Mouse (Mus musculus): ENCODE results near the gene Ip6k3.

Ip6k3 gene

DNA sequence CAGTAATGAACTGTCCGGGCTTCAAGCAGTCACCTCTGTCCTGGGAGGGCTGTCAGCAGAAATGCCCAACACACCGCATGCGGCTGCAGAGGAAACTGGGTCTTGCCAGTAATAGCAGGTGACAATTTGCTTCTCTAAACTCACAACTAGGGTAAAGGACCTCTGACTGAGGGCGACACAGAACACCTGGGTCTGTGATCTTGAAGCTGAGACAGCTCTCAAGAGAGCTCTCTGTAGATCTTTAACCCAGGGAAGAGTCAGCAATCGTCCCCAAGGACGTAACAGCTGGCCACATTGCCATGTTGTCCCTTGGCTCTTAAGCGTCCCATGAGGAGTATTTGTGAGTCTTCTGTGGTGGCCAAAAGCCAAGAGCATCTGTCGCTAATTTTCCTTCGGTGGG is 4.9 kb upstream of the Ip6k3 start:
- no peak for TF ChIP-seq GATA4 (IDR thresholded peaks at IDR 0.05; ENCODE audit: insufficient replicate concordance, low read length)

DNA sequence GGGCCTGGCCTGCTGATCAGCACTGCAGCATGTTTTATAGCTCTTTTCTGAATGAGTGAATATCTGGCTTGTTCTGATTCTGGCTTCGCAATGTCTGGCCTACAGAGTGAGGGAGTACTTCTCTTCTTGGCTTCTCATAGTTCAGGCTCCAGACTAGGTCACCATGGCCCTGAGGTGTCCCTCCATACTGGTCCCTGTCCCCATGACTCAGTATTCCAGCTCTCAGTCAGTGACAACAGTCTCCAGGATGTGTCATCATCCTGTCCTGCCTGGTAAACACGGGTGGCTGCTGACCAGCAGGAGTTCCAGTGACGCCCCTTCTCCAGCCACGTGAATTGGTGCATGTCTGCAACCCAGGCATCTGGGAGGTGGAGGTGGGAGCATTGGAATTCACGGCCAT is 3.5 kb upstream of the Ip6k3 start:
- no peak for TF ChIP-seq GATA4 (IDR thresholded peaks at IDR 0.05; ENCODE audit: insufficient replicate concordance, low read length)

GRCm38 (mm10) chr17:27169952-27170695 is 2.5 kb upstream of the Ip6k3 start:
- no peak for TF ChIP-seq GATA4 (IDR thresholded peaks at IDR 0.05; ENCODE audit: insufficient replicate concordance, low read length)

- no peak for TF ChIP-seq GATA4 (IDR thresholded peaks at IDR 0.05; ENCODE audit: insufficient replicate concordance, low read length)
Measured at GRCm38 (mm10) chr17:27168569-27168968, 974 bp upstream of the Ip6k3 start.

- no peak for TF ChIP-seq GATA4 (IDR thresholded peaks at IDR 0.05; ENCODE audit: insufficient replicate concordance, low read length)
Measured at GRCm38 (mm10) chr17:27166901-27167300, 694 bp downstream of the Ip6k3 start.

DNA sequence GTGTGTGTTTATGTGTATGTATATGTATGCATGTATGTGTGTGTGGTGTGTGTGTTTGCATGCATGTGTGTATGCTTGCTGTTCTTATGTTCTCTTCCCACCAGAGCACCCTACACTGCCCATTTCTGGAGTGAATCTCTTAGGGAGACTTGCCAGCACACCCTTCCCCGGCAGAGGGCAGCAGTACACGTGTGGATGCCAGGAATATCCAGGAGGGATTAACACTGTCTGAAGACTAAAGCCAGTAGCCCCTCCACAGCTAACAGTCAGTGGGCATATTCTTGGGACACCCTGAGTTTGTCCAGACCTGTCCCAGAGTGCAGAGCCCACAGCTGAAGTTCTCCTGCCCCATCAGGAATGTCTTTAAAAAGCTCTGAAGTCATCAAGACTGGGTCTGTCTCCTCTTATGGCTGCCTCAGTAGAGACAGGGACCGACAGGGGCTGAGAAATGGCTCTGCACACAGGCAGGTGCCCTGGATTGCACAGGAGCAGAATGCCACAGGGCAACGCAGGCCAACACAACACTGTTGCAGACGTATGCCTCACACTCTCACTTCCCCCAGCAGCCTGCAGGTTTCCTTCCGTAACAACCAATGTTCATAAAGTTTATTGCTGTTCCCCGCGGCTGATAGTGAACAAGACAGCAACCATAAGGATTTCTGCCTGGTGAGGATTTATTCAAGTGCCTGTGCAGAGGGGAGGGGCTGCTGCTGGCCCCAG is 2.4 kb downstream of the Ip6k3 start:
- no peak for TF ChIP-seq GATA4 (IDR thresholded peaks at IDR 0.05; ENCODE audit: insufficient replicate concordance, low read length)

- no peak for TF ChIP-seq GATA4 (IDR thresholded peaks at IDR 0.05; ENCODE audit: insufficient replicate concordance, low read length)
Measured at GRCm38 (mm10) chr17:27160905-27161304, 6.7 kb downstream of the Ip6k3 start.

GRCm38 (mm10) chr17:27159169-27159568 is 8.4 kb downstream of the Ip6k3 start:
- no peak for TF ChIP-seq GATA4 (IDR thresholded peaks at IDR 0.05; ENCODE audit: insufficient replicate concordance, low read length)

- TF ChIP-seq GATA4 (IDR thresholded peaks at IDR 0.05; ENCODE audit: insufficient replicate concordance, low read length), result no peak
Measured at GRCm38 (mm10) chr17:27158439-27158838, 9.2 kb downstream of the Ip6k3 start.

DNA sequence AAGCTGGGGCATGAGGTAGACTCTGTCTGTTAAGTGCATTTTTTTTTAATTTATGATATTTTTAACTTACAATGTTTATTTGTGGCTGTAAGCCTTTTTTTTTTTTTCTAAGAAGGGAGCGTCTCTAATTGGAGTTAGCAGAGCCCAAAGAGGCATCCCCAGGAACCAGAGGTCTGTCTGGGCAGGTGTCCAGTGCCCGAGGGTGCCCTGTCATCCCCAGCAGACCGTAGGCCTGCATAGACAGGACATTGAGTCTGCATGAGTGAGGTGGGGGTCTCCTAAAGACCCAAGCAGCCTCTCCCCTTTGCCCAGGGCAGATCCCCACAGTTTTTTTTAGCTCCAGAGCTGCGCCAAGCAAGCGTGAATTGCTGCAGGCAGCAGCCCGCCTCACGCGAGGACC is 11.8 kb downstream of the Ip6k3 start:
- no peak for TF ChIP-seq GATA4 (IDR thresholded peaks at IDR 0.05; ENCODE audit: insufficient replicate concordance, low read length)

DNA sequence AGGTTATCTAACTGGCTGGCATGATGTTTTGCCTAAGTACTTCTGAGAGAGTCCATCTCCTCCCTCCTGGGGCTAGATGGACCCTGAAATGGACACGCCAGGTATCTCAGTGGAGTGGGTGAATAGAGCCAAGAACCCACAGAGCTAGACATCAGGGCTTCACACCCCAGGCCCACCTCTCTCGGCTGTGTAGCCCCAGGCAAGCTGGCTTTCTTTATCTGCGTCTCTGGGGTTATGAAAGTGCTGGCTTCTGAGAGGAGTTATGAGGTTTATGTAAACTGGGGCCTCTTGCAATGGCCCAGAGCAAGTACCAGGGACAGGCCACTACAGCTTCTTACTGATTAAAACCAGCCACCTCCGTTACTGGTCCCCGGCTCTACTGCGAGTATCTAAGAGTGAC is 12.7 kb downstream of the Ip6k3 start:
- no peak for TF ChIP-seq GATA4 (IDR thresholded peaks at IDR 0.05; ENCODE audit: insufficient replicate concordance, low read length)

DNA sequence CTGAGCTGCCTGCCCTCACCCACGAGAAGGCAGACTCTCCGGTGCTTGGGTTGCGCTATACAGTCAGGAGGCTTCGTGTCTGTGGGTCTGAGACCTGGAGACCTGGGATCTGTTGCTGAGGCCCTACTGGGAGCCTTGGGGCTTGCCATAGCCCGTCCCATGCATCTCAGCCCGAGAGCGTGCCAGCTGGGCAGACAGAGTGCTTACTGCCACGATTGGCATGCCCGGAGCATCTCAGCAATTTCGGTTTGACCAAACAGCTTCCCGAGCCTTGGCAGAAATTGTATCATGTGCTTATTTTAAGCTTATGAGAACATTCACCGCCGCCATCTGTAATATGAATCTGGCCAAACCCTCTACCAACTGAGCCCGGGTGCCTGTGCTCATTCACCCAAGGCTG is 13.3 kb downstream of the Ip6k3 start:
- no peak for TF ChIP-seq GATA4 (IDR thresholded peaks at IDR 0.05; ENCODE audit: insufficient replicate concordance, low read length)

DNA sequence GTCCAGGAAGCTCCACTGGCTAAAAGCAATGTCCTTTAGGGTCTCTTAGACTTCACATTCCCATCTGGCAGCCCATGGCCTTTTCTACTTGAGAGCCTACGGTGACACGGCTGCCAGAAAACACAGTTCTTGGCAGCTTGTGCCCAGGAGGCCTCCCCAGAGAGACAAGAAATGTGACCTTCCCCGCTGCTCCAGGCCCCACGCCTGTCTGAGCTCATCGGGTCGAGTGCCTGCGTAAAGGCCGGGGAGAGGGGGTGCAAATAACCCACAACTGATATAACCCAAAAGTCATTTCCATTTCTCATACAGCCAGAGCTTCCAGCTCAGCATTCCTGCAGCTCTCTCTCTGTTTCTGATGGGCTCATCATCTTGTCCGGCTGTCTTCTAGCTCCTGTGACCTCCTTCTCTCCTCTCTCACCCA is 13.8 kb downstream of the Ip6k3 start:
- no peak for TF ChIP-seq GATA4 (IDR thresholded peaks at IDR 0.05; ENCODE audit: insufficient replicate concordance, low read length)

DNA sequence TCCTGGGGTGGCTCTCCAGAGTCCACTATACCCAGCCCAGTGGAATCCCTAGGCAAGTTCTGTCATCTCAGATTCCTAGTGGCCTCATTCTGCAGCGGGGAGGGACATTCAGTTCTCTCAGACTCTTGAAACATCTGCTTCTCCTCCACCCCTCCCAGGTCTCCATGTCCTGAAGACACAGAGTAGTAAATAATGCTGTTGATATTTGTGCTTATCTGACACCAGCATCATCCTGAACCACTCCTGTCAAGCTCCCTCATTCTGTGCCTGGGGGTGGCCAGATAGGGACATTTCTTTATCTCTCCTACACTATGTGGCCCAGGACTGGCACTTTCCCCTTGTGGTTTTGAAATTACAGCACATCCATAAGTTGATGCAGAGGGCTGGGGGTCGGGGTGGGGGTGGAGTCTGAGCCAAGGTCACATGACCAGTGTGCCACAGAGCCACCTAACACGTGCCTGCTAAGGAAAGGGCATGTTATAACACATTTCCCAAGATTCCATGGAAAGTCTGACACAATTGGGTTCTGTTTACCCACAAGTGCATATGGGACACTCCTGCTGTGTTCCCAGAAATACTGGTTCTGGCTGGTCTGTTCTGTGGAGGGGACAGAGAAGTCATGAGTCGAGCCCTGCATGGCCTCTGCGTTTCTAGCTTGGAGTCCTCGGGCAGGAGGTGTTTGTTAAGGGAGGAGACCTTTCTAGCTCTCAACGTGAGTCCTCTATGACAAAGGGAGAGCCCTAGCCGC is 14.4 kb downstream of the Ip6k3 start:
- no peak for TF ChIP-seq GATA4 (IDR thresholded peaks at IDR 0.05; ENCODE audit: insufficient replicate concordance, low read length)

GRCm38 (mm10) chr17:27151411-27151810 is 16.2 kb downstream of the Ip6k3 start:
- no peak for TF ChIP-seq GATA4 (IDR thresholded peaks at IDR 0.05; ENCODE audit: insufficient replicate concordance, low read length)

DNA sequence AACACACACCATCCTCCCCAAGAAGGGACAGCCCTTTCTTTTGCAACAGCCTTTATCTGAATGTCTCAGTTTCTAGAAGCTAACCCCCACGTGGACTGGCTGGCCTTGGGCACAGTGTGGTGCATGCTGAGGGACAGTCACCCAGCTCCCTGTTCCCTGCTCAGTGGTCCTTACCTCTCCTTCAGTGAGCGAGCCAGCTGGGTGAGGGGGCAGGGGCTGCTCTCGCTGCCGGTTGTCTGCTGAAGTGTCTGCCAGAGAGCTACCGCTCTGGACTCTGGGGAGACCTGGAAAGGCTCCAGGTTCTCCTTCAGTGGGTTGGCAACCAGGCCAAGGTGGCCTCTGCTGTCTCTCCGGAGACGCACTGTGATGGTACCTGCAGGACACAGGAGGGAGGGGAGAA is 16.7 kb downstream of the Ip6k3 start:
- TF ChIP-seq GATA4 (IDR thresholded peaks at IDR 0.05; ENCODE audit: insufficient replicate concordance, low read length), result no peak

Data from liver, adult (tissue).